Mouse (Mus musculus): ENCODE results near the gene Vgll4. TPM values are rescaled to one million over a fixed set of nuclear protein-coding genes. Genes with fewer than 3 reads are reported as not detected.
A peak's percentile ranks its signal among the peaks of the same experiment; 100 is the strongest.

Vgll4 gene
- polyA plus RNA-seq (2015; fragmentation: Nextera tagmentation; extraction: Ambion mirVana), result 80.5 and 87.0 TPM in 2 replicates

GRCm38 (mm10) chr6:114969213-114970120 is at the start of gene Vgll4:
Gene Vgll4 (minus strand): TSS chr6:114969994.
- Histone ChIP-seq H3K4me1 (peaks cover 9% of the 10 kb centered on the region), H3K36me3 (no peaks in the 10 kb centered on the region), H3K27me3 (replicated peaks) (no peaks in the 10 kb centered on the region), H3K4me2 (peak within 1 kb of the TSS; percentile 99), H3K9ac (peak within 1 kb of the TSS; percentile 67), H3K9me3 (no peaks in the 10 kb centered on the region), H3K4me3 (replicated peaks) (peak within 1 kb of the TSS; percentile 68), H3K27ac (peak within 1 kb of the TSS; percentile 87)
- ATAC-seq (ENCODE audit: insufficient read depth, low FRiP score, low read depth), result peak; percentile 65
- WGBS, result under 1% methylated on average over 79 of the region's 79 CpGs

- Histone ChIP-seq H3K4me2 (no peak overlapping the region), H3K9ac (no peak overlapping the region), H3K4me1 (no peaks in the 10 kb centered on the region), H3K9me3 (no peaks in the 10 kb centered on the region), H3K27ac (no peak overlapping the region), H3K4me3 (replicated peaks) (no peak overlapping the region), H3K36me3 (peaks cover 20% of the 10 kb centered on the region; the same call in 1 of the 2 replicates), H3K27me3 (replicated peaks) (no peaks in the 10 kb centered on the region)
- ATAC-seq (ENCODE audit: insufficient read depth, low FRiP score, low read depth), result no peak
- WGBS, result 86% methylated on average over 13 of the region's 13 CpGs
Measured at GRCm38 (mm10) chr6:115015461-115015860, 45.7 kb upstream of the Vgll4 start.

GRCm38 (mm10) chr6:115013574-115013973 is 43.8 kb upstream of the Vgll4 start:
- no peaks in the 10 kb centered on the region for H3K4me1 ChIP-seq
- no peaks in the 10 kb centered on the region for H3K9me3 ChIP-seq
- H3K9ac ChIP-seq, result no peak overlapping the region
- no peak overlapping the region for H3K4me3 ChIP-seq (replicated peaks)
- no peak overlapping the region for H3K27ac ChIP-seq
- no peak overlapping the region for H3K4me2 ChIP-seq
- H3K36me3 ChIP-seq, result peaks cover 20% of the 10 kb centered on the region; the same call in 1 of the 2 replicates
- H3K27me3 ChIP-seq (replicated peaks), result no peaks in the 10 kb centered on the region
- WGBS, result 82% methylated on average over 4 of the region's 4 CpGs
- ATAC-seq (ENCODE audit: insufficient read depth, low FRiP score, low read depth), result no peak

GRCm38 (mm10) chr6:115011792-115012191 is 42.0 kb upstream of the Vgll4 start:
- Histone ChIP-seq H3K4me1 (no peaks in the 10 kb centered on the region; the same call in 1 of the 2 replicates), H3K27ac (no peak overlapping the region), H3K9ac (no peak overlapping the region), H3K27me3 (replicated peaks) (no peaks in the 10 kb centered on the region), H3K4me3 (replicated peaks) (no peak overlapping the region), H3K36me3 (0 out of 2 replicates have a peak, but pooled peaks cover 7% of the 10 kb centered on the region), H3K9me3 (no peaks in the 10 kb centered on the region), H3K4me2 (no peak overlapping the region)
- ATAC-seq (ENCODE audit: insufficient read depth, low FRiP score, low read depth), result no peak
- 74% methylated on average over 8 of the region's 8 CpGs for WGBS

GRCm38 (mm10) chr6:115010815-115011214 is 41.0 kb upstream of the Vgll4 start:
- H3K27ac ChIP-seq, result no peak overlapping the region
- 0 out of 2 replicates have a peak, but pooled peaks cover 5% of the 10 kb centered on the region for H3K36me3 ChIP-seq
- H3K9me3 ChIP-seq, result no peaks in the 10 kb centered on the region
- no peak overlapping the region for H3K9ac ChIP-seq
- no peak for ATAC-seq (ENCODE audit: insufficient read depth, low FRiP score, low read depth)
- 74% methylated on average over 9 of the region's 9 CpGs for WGBS
- H3K27me3 ChIP-seq (replicated peaks), result no peaks in the 10 kb centered on the region
- H3K4me2 ChIP-seq, result no peak overlapping the region
- H3K4me1 ChIP-seq, result no peaks in the 10 kb centered on the region; the same call in 1 of the 2 replicates
- H3K4me3 ChIP-seq (replicated peaks), result no peak overlapping the region

GRCm38 (mm10) chr6:115010304-115010703 is 40.5 kb upstream of the Vgll4 start:
- Histone ChIP-seq H3K9me3 (no peaks in the 10 kb centered on the region), H3K4me2 (no peak overlapping the region), H3K9ac (no peak overlapping the region), H3K4me1 (no peaks in the 10 kb centered on the region; the same call in 1 of the 2 replicates), H3K27ac (no peak overlapping the region), H3K36me3 (0 out of 2 replicates have a peak, but pooled peaks cover 5% of the 10 kb centered on the region), H3K27me3 (replicated peaks) (no peaks in the 10 kb centered on the region), H3K4me3 (replicated peaks) (no peak overlapping the region)
- 82% methylated on average over 9 of the region's 9 CpGs for WGBS
- ATAC-seq (ENCODE audit: insufficient read depth, low FRiP score, low read depth), result no peak

GRCm38 (mm10) chr6:115007728-115008127 is 37.9 kb upstream of the Vgll4 start:
- WGBS, result 30% methylated on average over 5 of the region's 5 CpGs
- Histone ChIP-seq H3K4me3 (replicated peaks) (no peak overlapping the region), H3K27ac (no peak overlapping the region), H3K9ac (no peak overlapping the region), H3K27me3 (replicated peaks) (no peaks in the 10 kb centered on the region), H3K9me3 (no peaks in the 10 kb centered on the region), H3K4me1 (no peaks in the 10 kb centered on the region; the same call in 1 of the 2 replicates), H3K36me3 (0 out of 2 replicates have a peak, but pooled peaks cover 5% of the 10 kb centered on the region), H3K4me2 (no peak overlapping the region)
- ATAC-seq (ENCODE audit: insufficient read depth, low FRiP score, low read depth), result peak; percentile 65; the same call in 1 of the 2 replicates

- no peak for ATAC-seq (ENCODE audit: insufficient read depth, low FRiP score, low read depth)
- no peak overlapping the region for H3K27ac ChIP-seq
- WGBS, result 72% methylated on average over 6 of the region's 6 CpGs
- no peaks in the 10 kb centered on the region for H3K27me3 ChIP-seq (replicated peaks)
- no peak overlapping the region for H3K4me2 ChIP-seq
- no peaks in the 10 kb centered on the region for H3K9me3 ChIP-seq
- H3K36me3 ChIP-seq, result 0 out of 2 replicates have a peak, but pooled peaks cover 5% of the 10 kb centered on the region
- no peak overlapping the region for H3K4me3 ChIP-seq (replicated peaks)
- H3K9ac ChIP-seq, result no peak overlapping the region
- H3K4me1 ChIP-seq, result no peaks in the 10 kb centered on the region; the same call in 1 of the 2 replicates
Measured at GRCm38 (mm10) chr6:115006948-115007347, 37.2 kb upstream of the Vgll4 start.

- WGBS, result 82% methylated on average over 3 of the region's 3 CpGs
- Histone ChIP-seq H3K36me3 (no peaks in the 10 kb centered on the region), H3K4me1 (no peaks in the 10 kb centered on the region; the same call in 1 of the 2 replicates), H3K27me3 (replicated peaks) (no peaks in the 10 kb centered on the region), H3K27ac (no peak overlapping the region), H3K9ac (no peak overlapping the region), H3K9me3 (no peaks in the 10 kb centered on the region), H3K4me2 (no peak overlapping the region), H3K4me3 (replicated peaks) (no peak overlapping the region)
- ATAC-seq (ENCODE audit: insufficient read depth, low FRiP score, low read depth), result no peak
Measured at GRCm38 (mm10) chr6:115006065-115006464, 36.3 kb upstream of the Vgll4 start.

GRCm38 (mm10) chr6:115005351-115005890 is 35.6 kb upstream of the Vgll4 start:
- Histone ChIP-seq H3K36me3 (no peaks in the 10 kb centered on the region), H3K27me3 (replicated peaks) (no peaks in the 10 kb centered on the region), H3K9ac (no peak overlapping the region), H3K4me2 (no peak overlapping the region), H3K9me3 (no peaks in the 10 kb centered on the region), H3K27ac (no peak overlapping the region), H3K4me3 (replicated peaks) (no peak overlapping the region), H3K4me1 (no peaks in the 10 kb centered on the region; the same call in 1 of the 2 replicates)
- 79% methylated on average over 8 of the region's 8 CpGs for WGBS
- ATAC-seq (ENCODE audit: insufficient read depth, low FRiP score, low read depth), result no peak

- ATAC-seq (ENCODE audit: insufficient read depth, low FRiP score, low read depth), result no peak
- no peak overlapping the region for H3K27ac ChIP-seq
- no peaks in the 10 kb centered on the region for H3K27me3 ChIP-seq (replicated peaks)
- no peaks in the 10 kb centered on the region for H3K36me3 ChIP-seq
- H3K4me1 ChIP-seq, result no peaks in the 10 kb centered on the region; the same call in 1 of the 2 replicates
- no peaks in the 10 kb centered on the region for H3K9me3 ChIP-seq
- no peak overlapping the region for H3K9ac ChIP-seq
- H3K4me3 ChIP-seq (replicated peaks), result no peak overlapping the region
- H3K4me2 ChIP-seq, result no peak overlapping the region
- WGBS, result 85% methylated on average over 8 of the region's 8 CpGs
Measured at GRCm38 (mm10) chr6:115004636-115005035, 34.8 kb upstream of the Vgll4 start.
